Mouse (Mus musculus): ENCODE data around the gene Nfia.
A peak's percentile ranks its signal among the peaks of the same experiment; 100 is the strongest.

Gene Nfia

GRCm38 (mm10) chr4:97767025-97767424 is 5.5 kb upstream of the Nfia start:
- DNase-seq = no peak

DNA sequence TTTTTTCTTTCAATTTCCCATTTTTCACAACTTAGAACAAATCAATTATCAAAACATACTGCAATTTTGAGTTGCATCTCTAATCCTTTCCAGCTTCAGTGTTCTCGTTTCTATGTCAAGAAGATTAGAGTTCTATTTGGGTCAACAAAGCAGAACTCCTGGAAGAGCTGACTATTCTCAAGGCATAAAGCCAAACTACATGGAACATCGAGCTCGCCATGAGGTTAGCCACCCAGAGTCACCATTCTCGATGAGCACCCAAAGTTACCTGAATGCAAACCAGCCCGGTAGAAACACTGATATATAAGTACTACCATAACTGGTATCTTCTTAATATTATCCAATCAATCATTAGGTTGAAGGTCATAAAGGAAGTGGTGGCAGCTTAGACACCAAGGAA is 5.0 kb upstream of the Nfia start:
- no peak for DNase-seq

DNA sequence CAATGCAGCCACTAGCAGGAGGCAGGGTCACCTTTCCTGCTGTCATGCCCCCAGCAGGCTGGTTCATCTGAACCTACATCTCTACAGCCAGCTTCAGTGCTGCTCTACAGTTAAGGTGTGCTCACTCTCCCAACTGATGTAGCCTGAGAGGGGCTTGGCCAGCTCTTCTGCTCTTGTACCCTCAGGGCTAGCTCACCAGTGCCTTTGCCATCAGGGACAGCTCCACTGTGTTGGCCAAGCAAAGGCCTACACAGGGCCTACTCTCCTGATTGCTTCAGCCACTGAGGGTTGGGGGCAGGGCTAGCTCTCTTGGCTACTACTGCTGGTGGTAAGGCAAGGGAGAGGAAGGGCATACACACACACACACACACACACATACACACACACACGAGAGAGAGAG is 2.7 kb upstream of the Nfia start:
- no peak for DNase-seq

GRCm38 (mm10) chr4:97771426-97771825 is 1.1 kb upstream of the Nfia start:
- peak; percentile 31 for DNase-seq

GRCm38 (mm10) chr4:97772084-97772484 is 450 bp upstream of the Nfia start:
- peak; percentile 98 for DNase-seq

- peak; percentile 99 for DNase-seq
Measured at GRCm38 (mm10) chr4:97773110-97773593, 618 bp downstream of the Nfia start.

- no peak for DNase-seq
Measured at GRCm38 (mm10) chr4:97773791-97774190, 1.3 kb downstream of the Nfia start.

DNA sequence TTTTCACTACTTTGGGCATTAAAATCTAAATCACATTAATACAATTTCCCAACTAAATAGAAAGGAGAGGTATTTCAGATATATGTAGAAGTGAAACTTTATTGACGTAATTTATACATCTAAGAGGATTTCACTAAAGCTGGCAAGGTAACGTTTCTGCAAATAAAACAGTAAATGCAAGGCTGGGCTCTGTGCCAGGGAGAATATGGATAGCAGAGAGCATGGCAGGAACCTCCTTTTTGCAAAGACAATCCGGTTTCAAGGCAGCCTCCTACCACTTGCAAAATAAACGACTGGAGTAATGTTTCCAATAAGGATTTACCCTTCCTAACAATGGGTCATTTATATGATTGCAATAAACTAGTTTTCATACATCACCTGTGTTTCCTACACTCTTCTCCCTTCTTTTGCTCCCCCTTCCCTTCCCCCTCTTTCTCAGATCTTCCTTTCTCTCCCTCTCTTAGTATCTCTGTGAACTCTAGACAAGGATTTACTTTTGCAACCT is 2.0 kb downstream of the Nfia start:
- DNase-seq = no peak

DNA sequence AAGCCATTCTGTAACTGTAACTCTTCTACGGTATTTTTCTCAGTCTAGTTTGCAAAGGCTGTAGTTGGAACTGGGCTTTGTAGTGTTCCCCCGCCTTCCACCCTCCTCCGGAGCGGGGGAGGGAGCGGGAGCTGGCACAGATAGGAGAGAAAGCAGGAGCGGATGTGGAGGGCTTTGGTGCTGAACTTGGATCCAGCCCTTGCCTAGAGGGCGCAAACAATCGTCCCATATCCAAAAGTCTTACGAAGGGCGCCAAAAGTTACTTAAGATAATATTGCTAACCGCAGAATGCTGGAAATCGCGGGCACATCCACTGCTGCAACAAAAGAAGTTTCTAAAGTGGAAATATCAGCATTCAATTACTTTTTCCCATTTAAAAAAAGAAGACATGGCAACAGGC is 2.5 kb downstream of the Nfia start:
- DNase-seq = peak; percentile 78

DNA sequence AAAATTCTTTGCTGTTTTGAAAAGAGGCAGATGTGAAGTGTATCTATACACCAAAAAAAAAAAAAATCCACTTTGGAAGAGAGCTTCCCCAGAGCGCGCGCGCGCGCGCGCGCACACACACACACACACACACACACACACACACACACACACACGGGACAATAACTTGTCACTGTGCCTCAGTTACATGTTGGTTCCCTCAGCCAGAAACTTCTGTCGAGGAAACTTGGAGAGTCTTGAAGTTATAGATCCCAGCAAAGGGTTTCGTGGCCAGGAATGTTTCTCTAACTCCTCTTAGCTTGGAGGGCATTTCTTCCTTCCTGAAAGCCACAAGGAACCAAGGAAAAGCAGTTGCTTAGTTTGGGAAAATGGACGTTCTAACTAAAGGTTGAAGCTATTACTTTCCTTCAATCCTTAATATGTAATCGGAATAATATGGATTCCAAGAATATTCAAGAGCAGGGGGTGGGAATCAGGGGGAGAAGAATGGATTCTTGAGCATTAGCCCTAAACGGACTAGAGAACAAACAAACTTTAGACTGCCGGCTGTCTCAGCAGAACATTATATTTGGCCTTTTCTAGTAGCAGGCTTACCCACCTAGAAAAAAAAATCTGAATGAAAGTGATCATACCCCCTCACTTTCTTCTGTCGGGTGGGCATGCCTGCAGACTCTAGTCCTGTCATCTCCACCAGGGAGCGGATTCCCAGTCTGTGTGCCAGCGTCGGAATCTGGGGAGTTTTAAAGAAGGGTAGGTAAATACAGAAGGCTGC is 3.1 kb downstream of the Nfia start:
- peak; percentile 37 for DNase-seq

DNA sequence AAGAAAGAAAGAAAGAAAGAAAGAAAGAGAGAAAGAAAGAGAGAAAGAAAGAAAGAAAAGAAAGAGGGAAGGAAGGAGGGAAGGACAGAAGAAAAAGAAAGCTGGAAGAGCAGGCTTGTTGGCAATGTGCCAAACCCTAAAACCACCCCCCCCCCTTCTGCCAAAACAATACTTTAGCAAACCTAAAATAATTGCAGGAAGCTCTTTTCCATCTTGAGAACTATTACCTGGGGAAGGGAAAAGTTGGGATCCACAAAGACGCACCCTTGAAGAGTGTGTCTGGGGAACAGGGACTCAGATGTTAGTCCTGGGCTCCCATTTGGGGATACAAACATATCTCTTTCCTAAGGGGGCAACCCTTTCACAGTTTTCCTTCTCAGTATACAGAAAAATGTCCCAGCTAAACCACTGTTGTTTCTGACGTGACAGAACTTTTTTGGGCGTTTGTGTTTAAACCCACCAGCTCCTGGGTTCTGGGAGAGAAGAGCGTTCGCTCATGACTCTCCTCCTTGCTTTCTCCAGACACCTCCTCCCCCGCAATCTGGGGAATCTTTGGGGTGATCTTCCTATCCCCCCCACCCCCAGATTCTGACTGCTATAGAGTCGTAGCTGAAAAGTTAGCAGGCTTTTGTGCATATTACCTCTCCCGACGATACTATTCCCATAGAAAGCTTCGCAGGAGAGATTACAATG is 4.0 kb downstream of the Nfia start:
- DNase-seq = peak; percentile 37

GRCm38 (mm10) chr4:97777081-97777705 is 4.7 kb downstream of the Nfia start:
- DNase-seq = peak; percentile 61

DNA sequence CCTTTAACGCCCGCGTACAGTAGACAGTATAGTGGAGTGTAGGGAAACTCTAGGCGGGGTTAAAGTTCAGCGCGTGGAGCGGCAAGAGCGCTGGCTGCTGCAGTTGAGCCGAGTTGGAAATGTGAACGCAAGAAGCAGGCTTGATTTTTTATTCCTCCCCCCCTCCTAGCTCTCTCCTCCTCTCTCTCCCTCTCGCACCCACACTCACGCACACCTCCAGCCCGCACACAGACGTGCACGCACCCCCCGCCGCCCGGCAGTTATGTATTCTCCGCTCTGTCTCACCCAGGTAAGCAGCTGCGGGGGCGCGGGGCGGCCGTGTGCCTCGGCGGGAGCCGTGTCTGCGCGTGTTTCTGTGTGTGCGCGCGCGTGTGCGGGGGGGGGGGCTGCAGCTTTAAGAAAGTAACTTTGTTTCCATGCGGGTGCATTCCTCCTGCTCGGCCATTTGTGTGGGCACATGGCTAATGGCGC is 5.2 kb downstream of the Nfia start, which contains the start of gene E130114P18Rik:
TSS of gene E130114P18Rik (minus strand) at position 373 of the 471 bp plus-strand sequence.
- peak; percentile 83 for DNase-seq

- peak; percentile 48 for DNase-seq
Measured at GRCm38 (mm10) chr4:97778211-97779002, 5.9 kb downstream of the Nfia start.

- no peak for DNase-seq
Measured at GRCm38 (mm10) chr4:97779003-97779930, 6.7 kb downstream of the Nfia start.

- DNase-seq = no peak
Measured at GRCm38 (mm10) chr4:97780024-97780423, 7.5 kb downstream of the Nfia start.

GRCm38 (mm10) chr4:97780666-97781435 is 8.3 kb downstream of the Nfia start:
- no peak for DNase-seq

DNA sequence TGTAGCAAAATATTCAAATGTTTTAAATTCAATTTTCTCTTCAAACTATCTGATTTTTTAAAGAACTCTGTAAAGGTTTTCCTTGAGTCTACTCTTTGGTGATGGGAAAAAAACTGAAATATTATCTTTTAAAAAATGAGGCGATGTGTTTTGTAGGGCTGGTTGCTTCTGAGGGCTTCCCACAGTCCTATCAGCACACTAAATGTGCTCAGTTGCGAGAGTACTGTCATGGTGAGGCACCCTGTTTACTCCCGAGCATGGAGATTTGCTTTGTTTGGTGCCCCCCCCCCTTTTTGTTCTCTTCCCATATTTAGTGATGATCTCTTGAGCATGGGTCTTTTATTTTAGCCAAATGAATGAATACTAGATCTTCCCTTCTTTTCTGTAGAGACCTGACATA is 9.5 kb downstream of the Nfia start:
- no peak for DNase-seq

DNA sequence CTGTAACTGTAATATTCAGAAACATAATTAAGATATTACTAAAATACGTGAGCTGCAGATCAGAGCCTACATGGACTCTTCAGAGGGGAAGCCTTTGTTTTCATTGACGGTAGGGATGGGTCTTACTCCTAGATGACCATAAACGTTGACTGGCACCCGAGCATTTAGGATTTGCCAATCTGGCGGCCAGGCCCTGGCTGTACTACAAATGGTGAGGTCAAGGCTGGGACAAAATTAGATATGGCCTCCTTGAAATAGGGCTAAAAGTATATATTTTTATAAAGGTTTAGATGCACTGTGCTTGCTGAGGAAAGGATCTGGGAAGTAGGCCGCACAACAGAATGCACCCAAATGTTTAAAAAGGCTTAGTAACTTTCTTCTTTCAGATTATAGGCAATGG is 10.0 kb downstream of the Nfia start:
- no peak for DNase-seq

DNA sequence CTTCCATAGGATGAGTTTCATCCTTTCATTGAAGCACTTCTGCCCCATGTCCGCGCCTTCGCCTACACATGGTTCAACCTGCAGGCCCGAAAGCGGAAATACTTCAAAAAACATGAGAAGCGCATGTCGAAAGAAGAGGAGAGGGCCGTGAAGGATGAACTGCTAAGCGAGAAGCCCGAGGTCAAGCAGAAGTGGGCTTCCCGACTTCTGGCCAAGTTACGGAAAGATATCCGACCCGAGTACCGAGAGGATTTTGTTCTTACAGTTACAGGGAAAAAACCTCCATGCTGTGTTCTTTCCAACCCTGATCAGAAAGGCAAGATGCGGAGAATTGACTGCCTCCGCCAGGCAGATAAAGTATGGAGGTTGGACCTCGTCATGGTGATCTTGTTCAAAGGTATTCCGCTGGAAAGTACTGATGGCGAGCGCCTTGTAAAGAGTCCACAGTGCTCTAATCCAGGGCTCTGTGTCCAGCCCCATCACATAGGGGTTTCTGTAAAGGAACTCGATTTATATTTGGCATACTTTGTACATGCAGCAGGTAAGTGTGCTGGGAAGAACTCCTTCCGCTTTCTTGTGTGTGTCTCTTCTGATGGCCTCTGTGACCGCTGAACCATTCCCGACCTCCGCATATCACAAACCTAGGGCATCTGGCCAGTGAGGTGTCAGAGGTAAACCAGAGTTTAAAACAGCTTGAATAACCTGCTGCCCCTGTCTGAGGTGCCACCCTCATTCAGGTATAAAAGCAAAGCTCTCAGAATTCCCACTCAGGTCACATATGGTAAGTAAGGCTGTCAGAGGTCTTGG is 10.7 kb downstream of the Nfia start:
- DNase-seq = no peak

All from retina, postnatal 1 day (tissue).